Mouse (Mus musculus) midbrain, embryonic 11.5 days (tissue): ENCODE results near the gene Senp2. TPM values are rescaled to one million over a fixed set of nuclear protein-coding genes. Genes with fewer than 3 reads are reported as not detected.

Source experiments
- ATAC-seq: fragments of 200-750 bp; cut with Nextera tagmentation; 2 replicates; pipeline ENCODE4 v1.8.0; 2017; ENCODE audit warnings: moderate TSS enrichment, moderate library complexity; ENCODE audit not compliant: low FRiP score
- DNase-seq: peaks from one replicate; pipeline ENCODE4 v3.0.0; 2015; ENCODE audit warnings: low spot score; ENCODE audit errors: missing footprints
- H3K27ac ChIP-seq: fragments of 300-500 bp; sonication (generic); 2 replicates; pipeline ENCODE4 v1.5.1; 2014; ENCODE audit warnings: low read depth, low read length
- H3K27me3 ChIP-seq: fragments of 300-500 bp; sonication (generic); 2 replicates; pipeline ENCODE4 v1.6.1; 2014; ENCODE audit warnings: mild to moderate bottlenecking, low read length, moderate library complexity, mixed read lengths; ENCODE audit not compliant: control insufficient read depth, insufficient read depth
- H3K36me3 ChIP-seq: fragments of 300-500 bp; sonication (generic); 2 replicates; pipeline ENCODE4 v1.6.1; 2014; ENCODE audit warnings: mild to moderate bottlenecking, low read length, moderate library complexity, mixed read lengths; ENCODE audit not compliant: control insufficient read depth, insufficient read depth
- H3K4me1 ChIP-seq: fragments of 300-500 bp; sonication (generic); 2 replicates; pipeline ENCODE4 v1.6.1; 2014; ENCODE audit warnings: low read length; ENCODE audit not compliant: control insufficient read depth, insufficient read depth
- H3K4me2 ChIP-seq: fragments of 300-500 bp; sonication (generic); 2 replicates; pipeline ENCODE4 v1.6.1; 2014; ENCODE audit warnings: mild to moderate bottlenecking, moderate library complexity
- H3K4me3 ChIP-seq: fragments of 300-500 bp; sonication (generic); 2 replicates; pipeline ENCODE4 v1.5.1; 2014; ENCODE audit warnings: low read depth, low read length
- H3K9ac ChIP-seq: fragments of 300-500 bp; sonication (generic); 2 replicates; pipeline ENCODE4 v1.6.1; 2014; ENCODE audit warnings: low read length
- H3K9me3 ChIP-seq: fragments of 300-500 bp; sonication (generic); 2 replicates; pipeline ENCODE4 v1.6.1; 2016; ENCODE audit warnings: low read length; ENCODE audit not compliant: control insufficient read depth
- WGBS: fragments of 180-500 bp; shearing (Covaris S2); extraction: QIAGEN DNeasy Blood & Tissue Kit; methylation state at CpG from one replicate; pipeline ENCODE4 v1.1.7; 2014; 5-methylcytosine and 5-hydroxymethylcytosine counted together
- polyA plus RNA-seq: library from polyadenylated mRNA; unstranded; fragments of >200 nt; fragmentation: Nextera tagmentation; extraction: Ambion mirVana; gene quantifications from 2 replicates; pipeline ENCODE4 v1.2.1, GENCODE M21; 2014

Senp2 gene
- polyA plus RNA-seq, 1 experiment from 2014 or later, result 62.8 TPM

DNA sequence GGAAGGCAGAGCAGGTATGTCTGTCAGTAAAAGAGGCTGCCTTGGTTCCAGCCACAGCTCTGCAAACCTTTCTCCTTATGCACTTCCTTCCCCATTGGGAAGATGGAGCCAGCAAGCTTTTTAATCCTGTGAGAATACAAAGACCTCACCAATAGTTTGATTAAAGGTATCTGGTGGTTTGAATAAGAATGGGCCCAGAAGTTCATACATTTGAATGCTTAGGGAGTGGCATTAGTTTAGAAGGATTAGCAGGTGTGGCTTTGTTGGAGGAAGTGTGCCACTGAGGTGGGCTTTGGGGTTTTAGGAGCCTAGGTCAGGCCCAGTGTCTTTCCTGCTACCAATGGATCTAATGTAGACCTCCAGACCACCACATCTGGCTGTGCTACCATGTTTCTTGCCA, 56.3 kb downstream of the Senp2 start:
- no peak overlapping the region for H3K4me2 ChIP-seq
- no peak for DNase-seq

DNA sequence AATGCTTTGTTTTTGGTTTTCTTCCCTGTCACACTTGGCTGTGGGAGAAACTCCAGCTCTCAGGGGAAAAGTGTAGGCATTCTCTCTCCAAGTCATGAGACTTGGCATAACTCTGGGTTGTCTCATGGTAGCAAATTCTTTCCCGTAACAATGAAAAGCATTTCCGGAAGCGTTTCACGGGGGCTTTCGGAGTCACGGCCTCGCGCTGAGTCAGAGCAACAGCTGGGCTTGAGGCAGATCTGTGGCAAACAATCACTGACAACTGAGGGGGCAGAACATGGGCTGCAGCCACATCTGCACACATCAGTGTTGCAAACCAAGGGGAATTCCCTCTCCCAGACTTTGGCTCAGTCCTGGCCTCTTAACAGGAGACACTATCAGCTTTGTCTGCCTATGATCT, 58.1 kb downstream of the Senp2 start:
- DNase-seq (no peak), ATAC-seq (no peak)
- no peaks in the 10 kb centered on the region for H3K27me3 ChIP-seq
- H3K9ac ChIP-seq, result no peak overlapping the region
- 97% methylated on average over 8 of the region's 8 CpGs for WGBS
- H3K4me1 ChIP-seq, result no peaks in the 10 kb centered on the region
- H3K4me3 ChIP-seq, result no peak overlapping the region
- H3K36me3 ChIP-seq, result peaks cover 30% of the 10 kb centered on the region
- H3K4me2 ChIP-seq, result no peak overlapping the region
- no peaks in the 10 kb centered on the region for H3K9me3 ChIP-seq
- no peak overlapping the region for H3K27ac ChIP-seq

More for the DNA sequence above, 56.3 kb downstream of the Senp2 start:
- Histone ChIP-seq H3K36me3 (peaks cover 31% of the 10 kb centered on the region), H3K27me3 (no peaks in the 10 kb centered on the region), H3K4me1 (no peaks in the 10 kb centered on the region), H3K9ac (no peak overlapping the region), H3K9me3 (no peaks in the 10 kb centered on the region), H3K27ac (no peak overlapping the region), H3K4me3 (no peak overlapping the region)
- ATAC-seq, result no peak

DNA sequence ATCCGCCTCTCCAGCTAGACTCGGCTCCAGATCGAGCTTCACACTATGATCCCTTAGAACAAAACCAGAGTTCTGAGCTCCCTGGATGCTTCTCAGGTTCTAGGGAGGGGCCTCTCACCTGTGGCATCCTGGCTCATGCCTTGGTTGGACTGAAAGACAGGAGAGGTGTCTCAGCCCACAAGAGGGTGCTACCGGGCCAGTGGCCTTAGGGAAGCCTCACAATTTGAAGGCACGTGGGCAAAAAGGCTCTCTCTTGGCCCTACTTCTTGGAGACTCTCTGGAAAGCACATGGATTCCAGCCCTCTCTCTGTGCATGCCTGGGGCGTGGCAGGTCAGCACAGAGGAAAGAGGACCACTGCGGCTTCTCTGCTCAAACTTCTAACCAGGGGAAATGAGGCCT, 62.1 kb downstream of the Senp2 start:
- no peaks in the 10 kb centered on the region for H3K9me3 ChIP-seq
- no peak overlapping the region for H3K4me2 ChIP-seq
- ATAC-seq (no peak), DNase-seq (no peak)
- peaks cover 9% of the 10 kb centered on the region for H3K4me1 ChIP-seq
- WGBS, result 81% methylated on average over 7 of the region's 7 CpGs
- no peak overlapping the region for H3K4me3 ChIP-seq
- no peak overlapping the region for H3K9ac ChIP-seq
- H3K27ac ChIP-seq, result no peak overlapping the region
- H3K27me3 ChIP-seq, result no peaks in the 10 kb centered on the region
- H3K36me3 ChIP-seq, result peaks cover 22% of the 10 kb centered on the region

DNA sequence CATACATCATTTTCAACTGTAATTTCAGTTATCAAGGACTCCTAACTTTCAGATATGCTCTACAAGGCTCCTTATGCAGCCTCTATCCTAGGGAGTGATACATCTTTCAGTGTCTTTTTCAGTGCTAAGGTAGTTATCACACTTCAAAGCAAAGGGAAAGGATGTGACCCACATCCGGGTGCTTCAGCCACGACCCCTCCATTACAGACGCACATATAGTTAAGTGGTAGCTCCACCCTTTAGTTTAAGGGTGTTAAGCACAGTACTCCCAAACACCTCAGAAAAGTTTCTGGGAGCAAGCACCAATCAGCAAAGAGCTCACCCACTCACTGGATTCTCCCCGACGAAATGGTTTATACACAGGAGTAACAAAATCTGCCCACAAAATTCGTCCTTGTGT, 65.8 kb downstream of the Senp2 start:
- H3K9me3 ChIP-seq, result no peaks in the 10 kb centered on the region
- DNase-seq (no peak), ATAC-seq (no peak)
- H3K27ac ChIP-seq, result no peak overlapping the region
- peaks cover 9% of the 10 kb centered on the region; the same call in 1 of the 2 replicates for H3K36me3 ChIP-seq
- H3K4me1 ChIP-seq, result peaks cover 14% of the 10 kb centered on the region
- no peak overlapping the region for H3K9ac ChIP-seq
- no peak overlapping the region for H3K4me3 ChIP-seq
- 82% methylated on average over 6 of the region's 6 CpGs for WGBS
- H3K4me2 ChIP-seq, result no peak overlapping the region
- H3K27me3 ChIP-seq, result no peaks in the 10 kb centered on the region

DNA sequence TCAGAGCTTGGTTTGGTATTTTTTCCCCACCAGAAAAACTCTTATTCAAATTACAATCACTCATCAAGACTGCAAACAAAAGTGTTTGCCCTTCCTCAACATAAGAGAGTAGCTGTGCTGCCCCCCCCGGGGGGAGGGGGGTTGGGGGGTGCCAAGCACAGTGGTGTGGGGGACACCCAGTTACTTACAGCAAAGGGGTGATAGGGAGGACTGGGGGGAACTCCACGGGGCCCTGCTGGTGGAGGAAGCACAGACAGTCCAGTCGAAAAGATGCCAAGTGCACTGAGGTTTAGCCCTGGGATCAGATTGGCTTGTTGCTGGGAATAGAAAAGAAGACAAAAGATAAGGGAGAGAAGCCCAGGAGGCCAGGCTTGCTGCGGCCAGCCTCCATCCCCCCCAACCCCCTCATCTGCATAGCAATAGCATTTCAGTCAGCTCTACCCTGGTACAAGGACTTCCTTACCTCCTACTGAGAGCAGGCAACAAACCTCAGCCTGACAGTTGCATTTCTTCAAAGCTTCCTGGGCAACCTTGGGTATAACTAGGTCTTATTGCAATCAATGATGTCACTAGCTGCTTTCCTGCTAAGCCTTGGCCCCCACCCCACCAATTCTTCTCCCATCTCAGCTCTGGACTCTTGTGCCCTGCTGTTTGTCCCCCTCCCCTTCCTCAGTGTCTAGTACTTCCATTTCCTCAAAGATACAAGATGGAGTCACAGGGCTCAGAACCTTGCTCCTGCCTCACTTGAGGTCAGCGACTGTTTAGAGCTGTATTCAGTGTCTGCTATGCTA, 66.7 kb downstream of the Senp2 start:
- Histone ChIP-seq H3K27me3 (no peaks in the 10 kb centered on the region), H3K9ac (peak overlapping the region; percentile 30; the same call in 1 of the 2 replicates), H3K36me3 (peaks cover 8% of the 10 kb centered on the region; the same call in 1 of the 2 replicates), H3K4me2 (no peak overlapping the region), H3K27ac (peak overlapping the region; percentile 44), H3K4me3 (no peak overlapping the region), H3K9me3 (no peaks in the 10 kb centered on the region), H3K4me1 (peaks cover 14% of the 10 kb centered on the region)
- DNase-seq (no peak), ATAC-seq (peak; percentile 86)
- WGBS, result 12% methylated on average over 5 of the region's 5 CpGs

DNA sequence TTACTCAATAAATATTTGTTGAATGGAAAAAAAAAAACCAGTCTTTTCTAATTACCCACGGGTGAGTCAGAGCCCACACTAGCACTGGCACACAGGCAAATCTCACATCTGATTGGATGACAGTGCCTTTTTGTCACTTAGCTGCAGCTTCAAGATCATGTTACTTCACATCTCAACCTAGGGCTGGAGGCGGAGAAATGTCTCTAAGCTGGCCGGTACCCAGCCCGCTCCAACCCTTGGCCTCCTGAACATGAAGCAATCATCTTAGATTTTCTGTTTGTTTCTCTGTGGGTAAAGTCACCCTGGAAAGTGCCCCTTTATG, 67.3 kb downstream of the Senp2 start:
- Histone ChIP-seq H3K9me3 (no peaks in the 10 kb centered on the region), H3K4me2 (no peak overlapping the region), H3K4me3 (no peak overlapping the region), H3K9ac (no peak overlapping the region), H3K27ac (peak overlapping the region; percentile 44; the same call in 1 of the 2 replicates), H3K27me3 (no peaks in the 10 kb centered on the region), H3K4me1 (peaks cover 14% of the 10 kb centered on the region), H3K36me3 (peaks cover 8% of the 10 kb centered on the region; the same call in 1 of the 2 replicates)
- WGBS, result 34% methylated on average over 4 of the region's 4 CpGs
- no peak for DNase-seq
- ATAC-seq, result no peak

DNA sequence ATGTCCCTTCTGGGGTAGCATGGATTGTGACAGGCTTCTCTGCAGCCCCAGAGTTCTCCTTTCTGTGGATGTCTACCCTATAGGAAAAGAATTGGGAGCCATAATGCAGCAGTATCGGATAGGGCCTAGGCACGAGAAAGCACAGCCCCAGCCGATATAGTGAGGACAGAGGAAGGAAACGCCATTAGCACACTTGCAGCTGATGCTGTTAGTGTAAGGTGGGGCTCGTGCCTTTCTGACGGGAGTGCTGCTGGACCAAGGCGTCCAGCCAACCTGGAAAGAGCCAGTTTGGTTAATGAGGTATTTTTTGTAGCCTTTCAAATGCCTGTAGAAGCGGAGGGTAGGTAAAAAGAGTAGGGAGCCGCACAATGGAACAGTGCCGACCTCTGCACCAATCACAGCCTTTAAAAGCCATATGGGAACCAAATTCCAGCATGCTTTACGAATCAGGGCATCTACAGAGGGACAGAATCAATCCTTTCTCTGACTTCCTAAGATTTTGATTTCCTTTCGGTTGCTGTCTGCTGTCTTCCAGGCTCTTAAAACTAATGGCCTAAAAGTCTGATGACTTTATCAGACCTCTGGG, 70.9 kb downstream of the Senp2 start:
- Histone ChIP-seq H3K9me3 (no peaks in the 10 kb centered on the region), H3K27ac (no peak overlapping the region), H3K9ac (no peak overlapping the region), H3K4me3 (no peak overlapping the region), H3K4me2 (no peak overlapping the region), H3K4me1 (peaks cover 14% of the 10 kb centered on the region), H3K27me3 (no peaks in the 10 kb centered on the region), H3K36me3 (peaks cover 10% of the 10 kb centered on the region; the same call in 1 of the 2 replicates)
- no peak for ATAC-seq
- no peak for DNase-seq
- WGBS, result 90% methylated on average over 12 of the region's 12 CpGs

DNA sequence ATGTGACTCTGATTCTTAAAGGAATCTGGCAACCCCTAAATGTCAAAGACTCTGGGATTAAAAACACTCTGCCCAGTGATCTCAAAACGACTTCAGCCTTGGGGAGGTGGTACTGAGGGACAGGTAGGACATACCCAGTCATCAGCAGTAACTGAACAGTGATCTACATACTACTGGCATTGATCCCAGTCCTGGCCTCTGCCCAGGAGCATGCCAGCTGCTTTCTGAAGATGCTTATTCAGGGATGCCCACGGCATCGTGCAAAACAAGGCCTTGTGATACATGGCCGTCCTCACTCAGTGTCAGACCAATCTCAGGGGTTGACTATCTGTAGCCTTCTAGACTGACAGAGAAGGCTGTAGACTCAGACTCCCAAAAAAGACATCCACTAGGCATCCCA, 76.1 kb downstream of the Senp2 start:
- Histone ChIP-seq H3K4me1 (no peaks in the 10 kb centered on the region), H3K36me3 (peaks cover 5% of the 10 kb centered on the region; the same call in 1 of the 2 replicates), H3K4me3 (no peak overlapping the region), H3K9me3 (no peaks in the 10 kb centered on the region), H3K27ac (no peak overlapping the region), H3K9ac (no peak overlapping the region), H3K4me2 (no peak overlapping the region), H3K27me3 (no peaks in the 10 kb centered on the region)
- DNase-seq (no peak), ATAC-seq (no peak)
- WGBS, result 93% methylated on average over 4 of the region's 4 CpGs

DNA sequence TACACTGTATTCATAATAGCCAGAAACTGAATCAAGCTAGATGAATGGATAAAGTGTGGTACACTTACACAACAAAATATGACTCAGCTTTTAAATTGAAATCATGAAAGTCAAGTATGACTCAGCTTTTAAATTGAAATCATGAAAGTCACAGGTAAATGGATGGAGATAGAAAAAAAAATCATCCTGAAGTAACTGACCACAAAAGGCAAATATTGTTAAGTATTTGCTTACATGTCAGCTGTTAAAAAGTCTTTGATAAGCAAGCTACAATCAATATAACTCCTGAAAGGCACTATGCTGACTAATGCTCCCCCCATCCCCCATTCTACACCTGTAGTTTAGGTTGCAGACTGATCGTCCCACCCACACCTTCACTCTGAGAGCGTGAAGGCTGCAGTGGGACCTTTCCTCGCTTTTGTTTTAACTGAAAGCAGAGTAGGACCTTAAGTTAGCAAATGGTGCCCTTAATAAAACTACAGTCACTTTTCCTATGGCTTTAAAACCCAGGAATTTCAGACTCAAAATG, 82.0 kb downstream of the Senp2 start:
- WGBS, result 97% methylated on average over 3 of the region's 3 CpGs
- no peaks in the 10 kb centered on the region for H3K4me1 ChIP-seq
- H3K4me2 ChIP-seq, result no peak overlapping the region
- no peak overlapping the region for H3K4me3 ChIP-seq
- no peak overlapping the region for H3K27ac ChIP-seq
- DNase-seq (no peak), ATAC-seq (no peak)
- no peak overlapping the region for H3K9ac ChIP-seq
- no peaks in the 10 kb centered on the region; the same call in 1 of the 2 replicates for H3K36me3 ChIP-seq
- H3K9me3 ChIP-seq, result no peaks in the 10 kb centered on the region
- no peaks in the 10 kb centered on the region for H3K27me3 ChIP-seq
